Mouse (Mus musculus): ENCODE measurements around the gene Ak3. TPM values are rescaled to one million over a fixed set of nuclear protein-coding genes. Genes with fewer than 3 reads are reported as not detected.
A peak's percentile ranks its signal among the peaks of the same experiment; 100 is the strongest.

The Ak3 gene
- polyA plus RNA-seq, 1 experiment from 2014 or later = 79.3 TPM

DNA sequence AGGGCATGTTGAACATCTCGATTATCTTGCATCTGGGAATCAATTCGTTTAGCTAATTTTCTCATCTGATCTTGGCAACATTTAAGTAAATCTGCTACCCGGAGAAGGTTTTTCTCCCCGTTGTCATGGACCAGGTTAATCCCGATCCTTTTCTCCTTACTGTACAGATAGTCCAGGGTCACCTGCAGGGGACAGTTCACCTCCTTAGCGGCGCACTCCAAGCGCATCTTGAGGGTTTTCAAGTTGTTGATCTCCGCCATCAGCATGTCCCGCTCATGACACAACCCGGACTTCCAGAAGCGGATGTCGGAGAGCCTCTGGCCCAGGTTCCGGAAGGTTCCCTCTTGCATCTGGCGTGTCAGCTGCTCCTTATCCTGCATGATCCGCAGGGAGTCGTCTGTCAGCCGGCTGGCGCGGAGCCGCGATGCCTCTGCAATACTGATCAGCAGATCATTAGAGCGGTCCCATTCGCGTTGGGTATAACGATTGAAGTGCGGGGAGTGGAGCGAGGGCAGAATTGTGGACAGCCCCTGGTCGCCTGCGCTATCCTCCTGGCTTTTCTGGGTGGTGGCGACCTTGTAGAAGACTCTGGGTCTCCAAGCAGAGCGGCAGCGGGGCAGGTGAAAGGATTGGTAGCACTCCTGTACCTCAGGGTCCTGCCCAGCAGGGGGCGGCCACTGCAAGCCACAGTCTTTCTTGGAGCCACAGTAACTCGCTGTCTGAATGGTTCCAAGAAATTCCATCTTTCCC lies 72.7 kb downstream of the Ak3 start:
- Histone ChIP-seq H3K9ac (replicated peaks; ENCODE audit: low read depth) (no peak overlapping the region), H3K27me3 (replicated peaks; ENCODE audit: insufficient read depth, low read length) (no peaks in the 10 kb centered on the region), H3K4me2 (replicated peaks; ENCODE audit: low read depth, low read length) (peak overlapping the region; percentile 59), H3K36me3 (ENCODE audit: insufficient read depth, low read length) (no peaks in the 10 kb centered on the region), H3K27ac (ENCODE audit: low read length) (no peak overlapping the region), H3K4me3 (ENCODE audit: low read depth, low read length) (peak overlapping the region; percentile 26), H3K4me1 (ENCODE audit: insufficient read depth, low read depth, low read length) (no peaks in the 10 kb centered on the region), H3K9me3 (ENCODE audit: low read length) (no peaks in the 10 kb centered on the region)
- ATAC-seq = peak; percentile 64
- WGBS = 15% methylated on average over 35 of the region's 35 CpGs
- peak; percentile 75 for DNase-seq (ENCODE audit: low spot score)
- TF ChIP-seq EP300 (IDR thresholded peaks at IDR 0.05) (no peak), CTCF (IDR thresholded peaks at IDR 0.05) (peak; percentile 89)

Other genes starting within 250 kb of the Ak3 start
- gene Slc1a1, start 212.9 kb downstream of the Ak3 start, polyA plus RNA-seq (2015; fragmentation: Nextera tagmentation; extraction: Ambion mirVana) = 13.0 and 13.2 TPM in 2 replicates
- 9.8 and 9.9 TPM in 2 replicates for gene Plpp6, start 84.0 kb downstream of the Ak3 start, polyA plus RNA-seq (2015; fragmentation: Nextera tagmentation; extraction: Ambion mirVana)
- gene 4430402I18Rik, start 80.2 kb downstream of the Ak3 start, polyA plus RNA-seq (2015; fragmentation: Nextera tagmentation; extraction: Ambion mirVana) = 5.9 and 6.7 TPM in 2 replicates
- gene Cdc37l1, start 57.6 kb downstream of the Ak3 start, polyA plus RNA-seq (2015; fragmentation: Nextera tagmentation; extraction: Ambion mirVana) = 21.2 and 23.4 TPM in 2 replicates
- gene Rcl1, start 53.4 kb upstream of the Ak3 start, polyA plus RNA-seq (2015; fragmentation: Nextera tagmentation; extraction: Ambion mirVana) = 19.3 and 20.1 TPM in 2 replicates
- 9.6 and 9.9 TPM in 2 replicates for gene Jak2, start 203.9 kb upstream of the Ak3 start, polyA plus RNA-seq (2015; fragmentation: Nextera tagmentation; extraction: Ambion mirVana)

Data from lung, postnatal 0 days (tissue).